Mouse (Mus musculus) MEL (cell line): Measurements from ENCODE around the gene Ppfia4. TPM values are rescaled to one million over a fixed set of nuclear protein-coding genes. Genes with fewer than 3 reads are reported as not detected.

Experiments used
- DNase-seq: peaks from one replicate; pipeline ENCODE4 v3.0.0; 2011; ENCODE audit warnings: low read depth, low spot score
- H3K27ac ChIP-seq: 2 replicates; pipeline ENCODE4 v1.5.1; 2012; ENCODE audit warnings: low read depth, mild to moderate bottlenecking, control low read depth, low read length, moderate library complexity; ENCODE audit not compliant: control insufficient read depth
- H3K27me3 ChIP-seq, 2 experiments: fragments of 150-350 bp in 1 of 2; sonication (generic) in 1 of 2; 2 replicates each; pipeline ENCODE4 v1.6.1; 2012; ENCODE audit warnings: low read length in 2 of 2, mild to moderate bottlenecking in 2 of 2, improper control_type of control experiment in 1 of 2, moderate library complexity in 1 of 2; ENCODE audit not compliant: insufficient read depth in 2 of 2, control insufficient read depth in 1 of 2
- H3K36me3 ChIP-seq, 2 experiments: 2 replicates each; pipeline ENCODE4 v1.6.1; 2012 to 2014; ENCODE audit warnings: low read length in 2 of 2, improper control_type of control experiment in 1 of 2, inconsistent platforms in 1 of 2, mild to moderate bottlenecking in 1 of 2; ENCODE audit not compliant: insufficient read depth in 2 of 2, control insufficient read depth in 1 of 2
- H3K4me1 ChIP-seq, 2 experiments: fragments of 150-350 bp in 1 of 2; sonication (generic) in 1 of 2; 2 replicates each; pipeline ENCODE4 v1.6.1; 2012; ENCODE audit warnings: low read length in 2 of 2, improper control_type of control experiment in 1 of 2, mild to moderate bottlenecking in 1 of 2; ENCODE audit not compliant: insufficient read depth in 2 of 2, control insufficient read depth in 1 of 2
- H3K4me3 ChIP-seq, 2 experiments: fragments of 150-350 bp in 1 of 2; sonication (generic) in 1 of 2; 2 replicates each; pipeline ENCODE4 v1.5.1; 2012; ENCODE audit warnings: low read depth in 2 of 2, low read length in 2 of 2, mild to moderate bottlenecking in 2 of 2, moderate library complexity in 2 of 2, control low read depth in 1 of 2, improper control_type of control experiment in 1 of 2; ENCODE audit not compliant: control insufficient read depth in 1 of 2, insufficient read depth in 1 of 2
- H3K79me2 ChIP-seq: 2 replicates; pipeline ENCODE4 v1.6.1; 2012; ENCODE audit warnings: mild to moderate bottlenecking, low read length, moderate library complexity; ENCODE audit not compliant: control insufficient read depth, poor library complexity, insufficient read depth
- H3K9ac ChIP-seq: 2 replicates; pipeline ENCODE4 v1.6.1; 2012; ENCODE audit warnings: low read depth, mild to moderate bottlenecking, control low read depth, low read length, moderate library complexity; ENCODE audit not compliant: control insufficient read depth, poor library complexity, severe bottlenecking
- H3K9me3 ChIP-seq: fragments of 150-350 bp; sonication (generic); replicated peaks from 2 replicates; pipeline ENCODE4 v1.6.1; 2012; ENCODE audit warnings: mild to moderate bottlenecking, low read length, improper control_type of control experiment, moderate library complexity; ENCODE audit not compliant: insufficient read depth
- CHD1 ChIP-seq: IDR thresholded peaks from 2 replicates; pipeline ENCODE4 v1.6.1; 2012; ENCODE audit warnings: low read depth, mild to moderate bottlenecking, inconsistent platforms, low read length, improper control_type of control experiment
- CHD2 ChIP-seq: IDR thresholded peaks from 2 replicates; pipeline ENCODE4 v1.6.1; 2011; ENCODE audit warnings: low read length, improper control_type of control experiment
- CTCF ChIP-seq, 3 experiments: IDR thresholded peaks in 2 of 3; conservative IDR thresholded peaks in 1 of 3; 2 replicates each; pipeline ENCODE4 v1.5.1; 2011 to 2012; ENCODE audit warnings: low read length in 3 of 3, low read depth in 2 of 3, mild to moderate bottlenecking in 2 of 3, improper control_type of control experiment in 1 of 3, inconsistent platforms in 1 of 3, mixed read lengths in 1 of 3, moderate library complexity in 1 of 3; ENCODE audit not compliant: control insufficient read depth in 1 of 3, insufficient read depth in 1 of 3, poor library complexity in 1 of 3, severe bottlenecking in 1 of 3
- E2F4 ChIP-seq: IDR thresholded peaks from 2 replicates; pipeline ENCODE4 v1.6.1; 2011; ENCODE audit warnings: low read depth, low read length, improper control_type of control experiment, borderline replicate concordance
- ELF1 ChIP-seq: IDR thresholded peaks from 2 replicates; pipeline ENCODE4 v1.6.1; 2014; ENCODE audit warnings: low read depth, mild to moderate bottlenecking, inconsistent platforms, low read length, improper control_type of control experiment, moderate library complexity
- EP300 ChIP-seq, 2 experiments: IDR thresholded peaks; 2 replicates each; pipeline ENCODE4 v1.6.1; 2011; ENCODE audit warnings: improper control_type of control experiment in 2 of 2, low read length in 2 of 2, low read depth in 1 of 2, mild to moderate bottlenecking in 1 of 2
- ETS1 ChIP-seq: IDR thresholded peaks from 2 replicates; pipeline ENCODE4 v1.6.1; 2012; ENCODE audit warnings: low read depth, mild to moderate bottlenecking, inconsistent platforms, low read length, improper control_type of control experiment, moderate library complexity
- GABPA ChIP-seq: IDR thresholded peaks from 2 replicates; pipeline ENCODE4 v1.6.1; 2012; ENCODE audit warnings: low read depth, mild to moderate bottlenecking, inconsistent platforms, low read length, improper control_type of control experiment, moderate library complexity
- GATA1 ChIP-seq: IDR thresholded peaks from 2 replicates; pipeline ENCODE4 v1.6.1; 2011; ENCODE audit warnings: low read depth, low read length, improper control_type of control experiment
- HCFC1 ChIP-seq: IDR thresholded peaks from 2 replicates; pipeline ENCODE4 v1.6.1; 2012; ENCODE audit warnings: low read depth, mild to moderate bottlenecking, inconsistent platforms, low read length, improper control_type of control experiment, moderate library complexity
- JUND ChIP-seq: IDR thresholded peaks from 2 replicates; pipeline ENCODE4 v1.6.1; 2011; ENCODE audit warnings: low read depth, mild to moderate bottlenecking, improper control_type of control experiment, low read length
- KAT2A ChIP-seq: conservative IDR thresholded peaks from 2 replicates; pipeline ENCODE4 v1.6.1; 2012; ENCODE audit warnings: low read depth, low read length, improper control_type of control experiment, inconsistent platforms
- MAFK ChIP-seq: IDR thresholded peaks from 2 replicates; pipeline ENCODE4 v1.6.1; 2011; ENCODE audit warnings: low read depth, mild to moderate bottlenecking, low read length, improper control_type of control experiment, borderline replicate concordance
- MAX ChIP-seq: IDR thresholded peaks from 2 replicates; pipeline ENCODE4 v1.6.1; 2011; ENCODE audit warnings: low read length, improper control_type of control experiment
- MXI1 ChIP-seq: IDR thresholded peaks from 2 replicates; pipeline ENCODE4 v1.6.1; 2011; ENCODE audit warnings: mild to moderate bottlenecking, low read depth, low read length, improper control_type of control experiment
- MYB ChIP-seq: IDR thresholded peaks from 2 replicates; pipeline ENCODE4 v1.6.1; 2011; ENCODE audit warnings: mild to moderate bottlenecking, low read depth, low read length, improper control_type of control experiment
- MYC ChIP-seq: IDR thresholded peaks from 2 replicates; pipeline ENCODE4 v1.6.1; 2011; ENCODE audit warnings: low read depth, mild to moderate bottlenecking, low read length, improper control_type of control experiment, moderate library complexity
- NRF1 ChIP-seq: IDR thresholded peaks from 2 replicates; pipeline ENCODE4 v1.6.1; 2014; ENCODE audit warnings: low read depth, mild to moderate bottlenecking, inconsistent platforms, low read length, improper control_type of control experiment, moderate library complexity; ENCODE audit not compliant: poor library complexity, insufficient read depth, severe bottlenecking
- POLR2AphosphoS2 ChIP-seq: IDR thresholded peaks from 2 replicates; pipeline ENCODE4 v1.6.1; 2011; ENCODE audit warnings: low read length, improper control_type of control experiment
- RAD21 ChIP-seq: IDR thresholded peaks from 2 replicates; pipeline ENCODE4 v1.6.1; 2011; ENCODE audit warnings: mild to moderate bottlenecking, low read depth, low read length, improper control_type of control experiment
- RCOR1 ChIP-seq: IDR thresholded peaks from 2 replicates; pipeline ENCODE4 v1.6.1; 2012; ENCODE audit warnings: low read depth, mild to moderate bottlenecking, inconsistent platforms, low read length, improper control_type of control experiment
- SMC3 ChIP-seq: IDR thresholded peaks from 2 replicates; pipeline ENCODE4 v1.6.1; 2011; ENCODE audit warnings: low read depth, low read length, improper control_type of control experiment
- TAL1 ChIP-seq: IDR thresholded peaks from 2 replicates; pipeline ENCODE4 v1.6.1; 2012; ENCODE audit warnings: mild to moderate bottlenecking, inconsistent platforms, low read length, moderate library complexity, mixed read lengths
- USF1 ChIP-seq: IDR thresholded peaks from 2 replicates; pipeline ENCODE4 v1.6.1; 2014; ENCODE audit warnings: low read depth, mild to moderate bottlenecking, inconsistent platforms, low read length, improper control_type of control experiment, moderate library complexity
- USF2 ChIP-seq, 2 experiments: IDR thresholded peaks; 2 replicates each; pipeline ENCODE4 v1.6.1; 2011 to 2012; ENCODE audit warnings: improper control_type of control experiment in 2 of 2, low read length in 2 of 2, borderline replicate concordance in 1 of 2, inconsistent platforms in 1 of 2, low read depth in 1 of 2, mild to moderate bottlenecking in 1 of 2; ENCODE audit not compliant: insufficient read depth in 1 of 2
- polyA plus RNA-seq, 2 experiments: library from polyadenylated mRNA; stranded (reverse) in 1 of 2; unstranded in 1 of 2; fragments of >175 nt in 1 of 2; fragments of >200 nt in 1 of 2; gene quantifications; 2 replicates each; pipeline versions ENCODE4 v1.2.1 to v1.2.4; 2012; ENCODE audit warnings: low replicate concordance in 2 of 2, low read depth in 1 of 2; ENCODE audit not compliant: insufficient read length in 2 of 2, insufficient read depth in 1 of 2, missing spikeins in 1 of 2
- total RNA-seq: library from RNA; depleted of rRNA; stranded (reverse); fragments of 300-350 nt; gene quantifications from 2 replicates; pipeline ENCODE4 v1.2.3, GENCODE M21; 2012

Gene Ppfia4
- total and polyA plus RNA-seq, 3 experiments: 0.11 TPM; not detected in 2

GRCm38 (mm10) chr1:134334111-134334827 is 1.5 kb upstream of the Ppfia4 start:
- Histone ChIP-seq H3K79me2 (no peaks in the 10 kb centered on the region), H3K9ac (no peak overlapping the region), H3K9me3 (no peaks in the 10 kb centered on the region), H3K36me3 (no peaks in the 10 kb centered on the region), H3K27me3 (no peaks in the 10 kb centered on the region; a peak in 1 of 4 replicates), H3K4me1 (no peaks in the 10 kb centered on the region), H3K4me3 (no peak overlapping the region), H3K27ac (no peak overlapping the region)
- no peak for DNase-seq
- TF ChIP-seq SMC3 (no peak), USF2 (IDR thresholded peaks at IDR 0.05; ENCODE audit: borderline replicate concordance in 1 of 2, insufficient read depth in 1 of 2, low read depth in 1 of 2, low read length in 2 of 2) (no peak), CHD2 (no peak), MYC (no peak), GABPA (no peak), POLR2AphosphoS2 (no peak), NRF1 (no peak), KAT2A (no peak), HCFC1 (no peak)

- H3K4me1 ChIP-seq: no peaks in the 10 kb centered on the region
- peaks cover 0 to 2% of the 10 kb centered on the region in 2 experiments; a peak in 2 of 4 replicates for H3K27me3 ChIP-seq
- no peaks in the 10 kb centered on the region for H3K79me2 ChIP-seq
- H3K36me3 ChIP-seq: no peaks in the 10 kb centered on the region
- no peak for TF ChIP-seq ELF1
- no peak for TF ChIP-seq RCOR1
- TF ChIP-seq E2F4: no peak
- TF ChIP-seq EP300 (IDR thresholded peaks at IDR 0.05; ENCODE audit: low read depth in 1 of 2, low read length in 2 of 2): no peak
- no peak for TF ChIP-seq GATA1
- no peak for TF ChIP-seq MAFK
- no peak for TF ChIP-seq SMC3
- no peak for TF ChIP-seq TAL1
- no peak for TF ChIP-seq ETS1
- no peak for TF ChIP-seq USF1
- TF ChIP-seq CHD1: no peak
- no peak for TF ChIP-seq JUND
- no peak for TF ChIP-seq MXI1
- TF ChIP-seq KAT2A: no peak
- no peak for TF ChIP-seq MAX
- no peak for TF ChIP-seq MYB
- no peak for TF ChIP-seq RAD21
- no peak for TF ChIP-seq CTCF (IDR thresholded peaks at IDR 0.05 in 2 of 3, conservative IDR thresholded peaks at IDR 0.05 in 1 of 3; ENCODE audit: control insufficient read depth in 1 of 3, insufficient read depth in 1 of 3, low read depth in 2 of 3, low read length in 3 of 3, poor library complexity in 1 of 3, severe bottlenecking in 1 of 3)
- H3K9ac ChIP-seq: no peak overlapping the region
- H3K9me3 ChIP-seq: no peaks in the 10 kb centered on the region
- DNase-seq: no peak
- H3K4me3 ChIP-seq: no peak overlapping the region
- H3K27ac ChIP-seq: no peak overlapping the region
Observed at GRCm38 (mm10) chr1:134333371-134334110, 813 bp upstream of the Ppfia4 start.
